Mouse (Mus musculus) MEL (cell line): ENCODE data around the gene Pxmp4.

Source experiments
- CTCF ChIP-seq, 3 experiments: IDR thresholded peaks in 2 of 3; conservative IDR thresholded peaks in 1 of 3; 2 replicates each; pipeline ENCODE4 v1.5.1; 2011 to 2012; ENCODE audit warnings: low read length in 3 of 3, low read depth in 2 of 3, mild to moderate bottlenecking in 2 of 3, improper control_type of control experiment in 1 of 3, inconsistent platforms in 1 of 3, mixed read lengths in 1 of 3, moderate library complexity in 1 of 3; ENCODE audit not compliant: control insufficient read depth in 1 of 3, insufficient read depth in 1 of 3, poor library complexity in 1 of 3, severe bottlenecking in 1 of 3
- MAZ ChIP-seq: IDR thresholded peaks from 2 replicates; pipeline ENCODE4 v1.6.1; 2012; ENCODE audit warnings: low read depth, mild to moderate bottlenecking, inconsistent platforms, low read length, improper control_type of control experiment
- RAD21 ChIP-seq: IDR thresholded peaks from 2 replicates; pipeline ENCODE4 v1.6.1; 2011; ENCODE audit warnings: mild to moderate bottlenecking, low read depth, low read length, improper control_type of control experiment

GRCm38 (mm10) chr2:154539720-154540119 is 63.8 kb downstream of the Pxmp4 start:
- TF ChIP-seq RAD21 = peak; percentile 57
- no peak for TF ChIP-seq MAZ
- TF ChIP-seq CTCF (IDR thresholded peaks at IDR 0.05 in 2 of 3, conservative IDR thresholded peaks at IDR 0.05 in 1 of 3; ENCODE audit: control insufficient read depth in 1 of 3, insufficient read depth in 1 of 3, low read depth in 2 of 3, low read length in 3 of 3, poor library complexity in 1 of 3, severe bottlenecking in 1 of 3) = peak in 2 of 3 experiments; percentile 23 to 62; a peak in 4 of 6 replicates
